Mouse (Mus musculus) midbrain, embryonic 12.5 days (tissue): ENCODE measurements around the gene Fpr-rs3. TPM values are rescaled to one million over a fixed set of nuclear protein-coding genes. Genes with fewer than 3 reads are reported as not detected.

Experiments
- ATAC-seq: fragments of 200-750 bp; cut with Nextera tagmentation; 2 replicates; pipeline ENCODE4 v1.8.0; 2017; ENCODE audit warnings: low read depth, moderate TSS enrichment, moderate library complexity; ENCODE audit not compliant: low FRiP score
- H3K27ac ChIP-seq: fragments of 300-500 bp; sonication (generic); replicated peaks from 2 replicates; pipeline ENCODE4 v1.5.1; 2016; ENCODE audit warnings: mild to moderate bottlenecking
- H3K27me3 ChIP-seq: fragments of 300-500 bp; sonication (generic); 2 replicates; pipeline ENCODE4 v1.6.1; 2016; ENCODE audit warnings: mild to moderate bottlenecking
- H3K36me3 ChIP-seq: fragments of 300-500 bp; sonication (generic); 2 replicates; pipeline ENCODE4 v1.6.1; 2016
- H3K4me1 ChIP-seq: fragments of 300-500 bp; sonication (generic); 2 replicates; pipeline ENCODE4 v1.6.1; 2016
- H3K4me2 ChIP-seq: fragments of 300-500 bp; sonication (generic); replicated peaks from 2 replicates; pipeline ENCODE4 v1.6.1; 2016; ENCODE audit warnings: mild to moderate bottlenecking, moderate library complexity
- H3K4me3 ChIP-seq: fragments of 300-500 bp; sonication (generic); 2 replicates; pipeline ENCODE4 v1.5.1; 2016; ENCODE audit warnings: mild to moderate bottlenecking
- H3K9ac ChIP-seq: fragments of 300-500 bp; sonication (generic); replicated peaks from 2 replicates; pipeline ENCODE4 v1.6.1; 2016; ENCODE audit warnings: mild to moderate bottlenecking, moderate library complexity
- H3K9me3 ChIP-seq: fragments of 300-500 bp; sonication (generic); 2 replicates; pipeline ENCODE4 v1.6.1; 2016; ENCODE audit warnings: mild to moderate bottlenecking
- WGBS: fragments of 180-500 bp; shearing (Covaris S2); methylation state at CpG from one replicate; pipeline ENCODE4 v1.1.7; 2016; 5-methylcytosine and 5-hydroxymethylcytosine counted together
- polyA plus RNA-seq: library from polyadenylated mRNA; unstranded; fragments of >200 nt; fragmentation: Nextera tagmentation; extraction: Ambion mirVana; gene quantifications from 2 replicates; pipeline ENCODE4 v1.2.1, GENCODE M21; 2016

Fpr-rs3 gene
- polyA plus RNA-seq = not detected in 2 replicates

GRCm38 (mm10) chr17:20624777-20625176, at the start of gene Fpr-rs3:
Gene Fpr-rs3 (minus strand): TSS chr17:20624877.
- no peaks in the 10 kb centered on the region for H3K4me1 ChIP-seq
- peaks cover 22% of the 10 kb centered on the region for H3K9me3 ChIP-seq
- no peak within 1 kb of the TSS for H3K4me3 ChIP-seq
- H3K4me2 ChIP-seq = no peak within 1 kb of the TSS
- H3K9ac ChIP-seq = no peak within 1 kb of the TSS
- no peaks in the 10 kb centered on the region for H3K27me3 ChIP-seq
- H3K27ac ChIP-seq = no peak within 1 kb of the TSS
- H3K36me3 ChIP-seq = no peaks in the 10 kb centered on the region
- no peak for ATAC-seq

GRCm38 (mm10) chr17:20596323-20596722, 28.4 kb downstream of the Fpr-rs3 start, which contains the start of gene Vmn2r110:
Gene Vmn2r110 (minus strand): TSS chr17:20596423.
- peaks cover 6% of the 10 kb centered on the region for H3K9me3 ChIP-seq
- ATAC-seq = no peak
- H3K27me3 ChIP-seq = no peaks in the 10 kb centered on the region
- H3K4me2 ChIP-seq = no peak within 1 kb of the TSS
- no peak within 1 kb of the TSS for H3K27ac ChIP-seq
- H3K4me1 ChIP-seq = no peaks in the 10 kb centered on the region
- WGBS = 40% methylated on average over 1 of the region's 1 CpGs
- no peak within 1 kb of the TSS for H3K9ac ChIP-seq
- no peaks in the 10 kb centered on the region for H3K36me3 ChIP-seq
- H3K4me3 ChIP-seq = no peak within 1 kb of the TSS

Other genes starting within 250 kb of the Fpr-rs3 start
- not detected in 2 replicates for gene Vmn1r224, start 210.7 kb downstream of the Fpr-rs3 start, polyA plus RNA-seq
- not detected in 2 replicates for gene Vmn2r108, start 143.5 kb downstream of the Fpr-rs3 start, polyA plus RNA-seq
- not detected in 2 replicates for gene Vmn1r225, start 126.7 kb downstream of the Fpr-rs3 start, polyA plus RNA-seq
- not detected in 2 replicates for gene Vmn2r109, start 60.1 kb downstream of the Fpr-rs3 start, polyA plus RNA-seq
- gene Vmn2r110, start 28.5 kb downstream of the Fpr-rs3 start, polyA plus RNA-seq = 0.05 TPM in 2 replicates
- not detected in 2 replicates for gene Vmn1r226, start 58.0 kb upstream of the Fpr-rs3 start, polyA plus RNA-seq
- not detected in 2 replicates for gene Vmn1r227, start 105.0 kb upstream of the Fpr-rs3 start, polyA plus RNA-seq
- gene Vmn1r228, start 161.3 kb upstream of the Fpr-rs3 start, polyA plus RNA-seq = not detected in 2 replicates
- 0.01 TPM in 1 of 2 replicates, not detected in the other for gene Vmn1r229, start 186.7 kb upstream of the Fpr-rs3 start, polyA plus RNA-seq
- gene Vmn1r230, start 215.6 kb upstream of the Fpr-rs3 start, polyA plus RNA-seq = not detected in 2 replicates